Mouse (Mus musculus): ENCODE data around the gene 4933428M09Rik. TPM values are rescaled to one million over a fixed set of nuclear protein-coding genes. Genes with fewer than 3 reads are reported as not detected.

Gene 4933428M09Rik
- polyA plus RNA-seq, 1 experiment from 2014 or later, result 0.11 TPM

Other genes with a start within 250 kb of the 4933428M09Rik start
- gene Serpina7, start 94.0 kb upstream of the 4933428M09Rik start, polyA plus RNA-seq (2016; fragmentation: Nextera tagmentation; extraction: Ambion mirVana), result not detected in 2 replicates
- not detected in 2 replicates for gene 4930513O06Rik, start 93.0 kb upstream of the 4933428M09Rik start, polyA plus RNA-seq (2016; fragmentation: Nextera tagmentation; extraction: Ambion mirVana)
- 18.7 and 22.3 TPM in 2 replicates for gene Mum1l1, start 30.8 kb downstream of the 4933428M09Rik start, polyA plus RNA-seq (2016; fragmentation: Nextera tagmentation; extraction: Ambion mirVana)
- gene Trap1a, start 154.5 kb downstream of the 4933428M09Rik start, polyA plus RNA-seq (2016; fragmentation: Nextera tagmentation; extraction: Ambion mirVana), result not detected in 2 replicates